Mouse (Mus musculus) liver, embryonic 16.5 days (tissue): ENCODE data around the gene Nab1. TPM values are rescaled to one million over a fixed set of nuclear protein-coding genes. Genes with fewer than 3 reads are reported as not detected.

Source experiments
- ATAC-seq: fragments of 200-750 bp; cut with Nextera tagmentation; 2 replicates; pipeline ENCODE4 v1.8.0; 2017; ENCODE audit warnings: low read depth, mild to moderate bottlenecking, moderate number of reproducible peaks, moderate library complexity
- H3K27ac ChIP-seq: fragments of 300-500 bp; sonication (generic); 2 replicates; pipeline ENCODE4 v1.5.1; 2014; ENCODE audit warnings: mild to moderate bottlenecking, low read length
- H3K27me3 ChIP-seq: fragments of 300-500 bp; sonication (generic); 2 replicates; pipeline ENCODE4 v1.6.1; 2014; ENCODE audit warnings: low read depth, low read length, mixed read lengths; ENCODE audit not compliant: control insufficient read depth, insufficient read depth
- H3K36me3 ChIP-seq: fragments of 300-500 bp; sonication (generic); 2 replicates; pipeline ENCODE4 v1.6.1; 2014; ENCODE audit warnings: mild to moderate bottlenecking; ENCODE audit not compliant: control insufficient read depth, insufficient read depth
- H3K4me1 ChIP-seq: fragments of 300-500 bp; sonication (generic); 2 replicates; pipeline ENCODE4 v1.6.1; 2014; ENCODE audit warnings: low read depth, low read length, mixed read lengths; ENCODE audit not compliant: control insufficient read depth
- H3K4me2 ChIP-seq: fragments of 300-500 bp; sonication (generic); 2 replicates; pipeline ENCODE4 v1.6.1; 2014; ENCODE audit warnings: low read depth, low read length, mixed read lengths
- H3K4me3 ChIP-seq: fragments of 300-500 bp; sonication (generic); 2 replicates; pipeline ENCODE4 v1.5.1; 2014; ENCODE audit warnings: low read depth, mild to moderate bottlenecking, low read length
- H3K9ac ChIP-seq: fragments of 300-500 bp; sonication (generic); 2 replicates; pipeline ENCODE4 v1.6.1; 2014; ENCODE audit warnings: low read depth, low read length
- H3K9me3 ChIP-seq: fragments of 300-500 bp; sonication (generic); replicated peaks from 2 replicates; pipeline ENCODE4 v1.6.1; 2016; ENCODE audit warnings: low read length; ENCODE audit not compliant: control insufficient read depth
- WGBS: fragments of 180-500 bp; shearing (Covaris S2); extraction: QIAGEN DNeasy Blood & Tissue Kit; methylation state at CpG from one replicate; pipeline ENCODE4 v1.1.7; 2014; ENCODE audit not compliant: insufficient replicate concordance; 5-methylcytosine and 5-hydroxymethylcytosine counted together
- polyA plus RNA-seq: library from polyadenylated mRNA; unstranded; fragments of >200 nt; fragmentation: Nextera tagmentation; extraction: Ambion mirVana; gene quantifications from 2 replicates; pipeline ENCODE4 v1.2.1, GENCODE M21; 2015

Nab1 gene
- polyA plus RNA-seq, 1 experiment from 2014 or later = 10.8 TPM

GRCm38 (mm10) chr1:52465264-52465663 lies 35.2 kb downstream of the Nab1 start:
- Histone ChIP-seq H3K9me3 (no peaks in the 10 kb centered on the region), H3K27me3 (no peaks in the 10 kb centered on the region), H3K9ac (no peak overlapping the region), H3K4me3 (no peak overlapping the region), H3K27ac (peak overlapping the region; percentile 66), H3K4me1 (peaks cover 5% of the 10 kb centered on the region), H3K36me3 (no peaks in the 10 kb centered on the region), H3K4me2 (no peak overlapping the region)
- ATAC-seq = no peak
- 73% methylated on average over 3 of the region's 3 CpGs for WGBS

DNA sequence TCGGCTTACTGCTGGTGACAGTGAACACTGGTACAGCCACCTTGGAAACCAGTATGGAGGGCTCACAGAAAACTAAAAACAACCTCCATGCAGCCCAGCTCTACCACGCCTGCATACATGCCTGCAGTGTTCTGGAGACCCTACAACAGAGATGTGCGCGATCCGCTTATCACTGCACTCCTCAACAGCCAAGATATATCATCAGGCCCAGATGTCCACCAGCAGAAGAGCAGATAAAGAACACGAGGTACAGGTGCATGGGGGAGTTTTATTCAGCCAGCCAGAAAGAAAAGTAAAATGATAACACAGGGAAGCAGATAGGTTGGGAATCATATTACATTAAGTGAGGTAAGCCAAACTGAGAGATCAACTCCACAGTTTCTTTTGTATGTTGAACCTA lies 37.2 kb downstream of the Nab1 start:
- 0 out of 2 replicates have a peak, but pooled peaks have one; percentile 37 for ATAC-seq

GRCm38 (mm10) chr1:52456571-52456970 lies 43.9 kb downstream of the Nab1 start:
- Histone ChIP-seq H3K27ac (no peak overlapping the region), H3K36me3 (no peaks in the 10 kb centered on the region), H3K4me3 (no peak overlapping the region), H3K4me1 (peaks cover 3% of the 10 kb centered on the region; the same call in 1 of the 2 replicates), H3K4me2 (no peak overlapping the region), H3K9me3 (no peaks in the 10 kb centered on the region), H3K9ac (no peak overlapping the region), H3K27me3 (no peaks in the 10 kb centered on the region)
- 57% methylated on average over 7 of the region's 7 CpGs for WGBS
- no peak for ATAC-seq

More for the DNA sequence above, 37.2 kb downstream of the Nab1 start:
- H3K9me3 ChIP-seq = no peaks in the 10 kb centered on the region
- H3K4me3 ChIP-seq = no peak overlapping the region
- no peaks in the 10 kb centered on the region for H3K27me3 ChIP-seq
- H3K4me2 ChIP-seq = no peak overlapping the region
- 47% methylated on average over 6 of the region's 6 CpGs for WGBS
- H3K36me3 ChIP-seq = no peaks in the 10 kb centered on the region
- peaks cover 5% of the 10 kb centered on the region for H3K4me1 ChIP-seq
- H3K9ac ChIP-seq = no peak overlapping the region
- H3K27ac ChIP-seq = no peak overlapping the region

GRCm38 (mm10) chr1:52454509-52455001 lies 45.9 kb downstream of the Nab1 start:
- peak; percentile 85 for ATAC-seq
- Histone ChIP-seq H3K4me2 (no peak overlapping the region), H3K9me3 (no peaks in the 10 kb centered on the region), H3K4me1 (peaks cover 3% of the 10 kb centered on the region; the same call in 1 of the 2 replicates), H3K4me3 (no peak overlapping the region), H3K27me3 (no peaks in the 10 kb centered on the region), H3K9ac (no peak overlapping the region), H3K27ac (no peak overlapping the region), H3K36me3 (no peaks in the 10 kb centered on the region)
- WGBS = 35% methylated on average over 3 of the region's 3 CpGs

- Histone ChIP-seq H3K4me3 (no peak overlapping the region), H3K9me3 (no peaks in the 10 kb centered on the region), H3K4me2 (no peak overlapping the region), H3K27ac (no peak overlapping the region), H3K4me1 (peaks cover 3% of the 10 kb centered on the region; the same call in 1 of the 2 replicates), H3K9ac (no peak overlapping the region), H3K27me3 (no peaks in the 10 kb centered on the region), H3K36me3 (no peaks in the 10 kb centered on the region)
- no peak for ATAC-seq
- WGBS = 38% methylated on average over 1 of the region's 1 CpGs
Observed at GRCm38 (mm10) chr1:52451360-52451759, 49.1 kb downstream of the Nab1 start.

DNA sequence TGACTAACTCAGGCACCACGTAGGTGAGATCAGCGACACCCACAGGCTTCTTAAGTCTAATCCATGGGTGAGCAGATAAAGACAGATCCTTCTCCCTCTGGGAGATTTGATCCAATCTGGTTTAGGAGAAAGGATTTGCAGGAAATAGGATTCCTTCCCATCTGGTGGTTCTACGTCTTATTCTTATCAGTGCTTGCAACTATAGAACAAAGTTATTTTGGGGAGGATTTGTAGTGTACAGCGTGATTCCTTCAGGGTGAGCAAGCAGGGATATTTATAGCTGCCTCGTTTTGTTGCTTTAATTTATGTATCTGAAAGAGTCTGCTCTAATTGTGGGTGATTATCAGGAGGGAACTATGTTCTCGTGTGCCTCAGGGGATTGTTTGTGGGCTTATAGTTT lies 64.6 kb downstream of the Nab1 start:
- Histone ChIP-seq H3K9ac (no peak overlapping the region), H3K27me3 (no peaks in the 10 kb centered on the region), H3K4me1 (no peaks in the 10 kb centered on the region), H3K4me3 (no peak overlapping the region), H3K9me3 (no peaks in the 10 kb centered on the region), H3K36me3 (no peaks in the 10 kb centered on the region), H3K27ac (no peak overlapping the region), H3K4me2 (no peak overlapping the region)
- ATAC-seq = no peak
- 44% methylated on average over 6 of the region's 6 CpGs for WGBS

GRCm38 (mm10) chr1:52434085-52434484 lies 66.4 kb downstream of the Nab1 start:
- Histone ChIP-seq H3K27ac (peak overlapping the region; percentile 53), H3K9me3 (no peaks in the 10 kb centered on the region), H3K4me1 (no peaks in the 10 kb centered on the region), H3K4me3 (no peak overlapping the region; the same call in 1 of the 2 replicates), H3K9ac (no peak overlapping the region), H3K4me2 (0 out of 2 replicates have a peak overlapping the region, but pooled peaks have one; percentile 11), H3K27me3 (no peaks in the 10 kb centered on the region), H3K36me3 (no peaks in the 10 kb centered on the region)
- ATAC-seq = peak; percentile 75
- 42% methylated on average over 4 of the region's 4 CpGs for WGBS

GRCm38 (mm10) chr1:52431806-52432205 lies 68.7 kb downstream of the Nab1 start:
- H3K27ac ChIP-seq = no peak overlapping the region
- no peak overlapping the region for H3K4me3 ChIP-seq
- no peak overlapping the region for H3K9ac ChIP-seq
- 70% methylated on average over 8 of the region's 8 CpGs for WGBS
- H3K9me3 ChIP-seq = no peaks in the 10 kb centered on the region
- no peaks in the 10 kb centered on the region for H3K27me3 ChIP-seq
- no peak overlapping the region for H3K4me2 ChIP-seq
- no peaks in the 10 kb centered on the region for H3K36me3 ChIP-seq
- ATAC-seq = no peak
- H3K4me1 ChIP-seq = no peaks in the 10 kb centered on the region

DNA sequence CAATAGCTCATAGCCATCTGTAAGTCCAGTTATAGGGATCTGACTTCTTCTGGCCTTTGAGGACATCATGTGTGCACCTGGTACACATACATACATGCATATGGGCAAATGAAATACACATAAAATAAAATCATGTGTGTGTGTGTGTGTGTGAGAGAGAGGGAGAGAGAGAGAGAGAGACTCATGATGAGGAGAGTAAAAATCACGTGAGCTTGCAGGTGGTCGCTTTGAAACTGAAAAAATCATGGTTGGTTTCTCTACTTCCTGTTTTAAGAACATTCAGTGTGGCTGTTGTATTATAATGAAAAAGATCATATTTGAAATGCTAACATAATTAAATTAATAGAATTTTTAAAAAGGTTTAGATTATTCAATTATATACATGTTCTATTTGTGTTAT lies 69.9 kb downstream of the Nab1 start:
- ATAC-seq = no peak
- H3K27me3 ChIP-seq = no peaks in the 10 kb centered on the region
- 23% methylated on average over 2 of the region's 2 CpGs for WGBS

More for the DNA sequence above, 69.9 kb downstream of the Nab1 start:
- no peak overlapping the region for H3K4me2 ChIP-seq
- no peaks in the 10 kb centered on the region for H3K9me3 ChIP-seq
- no peak overlapping the region for H3K27ac ChIP-seq
- H3K4me3 ChIP-seq = no peak overlapping the region
- H3K36me3 ChIP-seq = no peaks in the 10 kb centered on the region
- no peaks in the 10 kb centered on the region for H3K4me1 ChIP-seq
- no peak overlapping the region for H3K9ac ChIP-seq
